Mouse (Mus musculus): ENCODE results near the gene Gfra1. TPM values are rescaled to one million over a fixed set of nuclear protein-coding genes. Genes with fewer than 3 reads are reported as not detected.

Gene Gfra1
- polyA plus RNA-seq, 2 experiments = 19.5 to 19.9 TPM

DNA sequence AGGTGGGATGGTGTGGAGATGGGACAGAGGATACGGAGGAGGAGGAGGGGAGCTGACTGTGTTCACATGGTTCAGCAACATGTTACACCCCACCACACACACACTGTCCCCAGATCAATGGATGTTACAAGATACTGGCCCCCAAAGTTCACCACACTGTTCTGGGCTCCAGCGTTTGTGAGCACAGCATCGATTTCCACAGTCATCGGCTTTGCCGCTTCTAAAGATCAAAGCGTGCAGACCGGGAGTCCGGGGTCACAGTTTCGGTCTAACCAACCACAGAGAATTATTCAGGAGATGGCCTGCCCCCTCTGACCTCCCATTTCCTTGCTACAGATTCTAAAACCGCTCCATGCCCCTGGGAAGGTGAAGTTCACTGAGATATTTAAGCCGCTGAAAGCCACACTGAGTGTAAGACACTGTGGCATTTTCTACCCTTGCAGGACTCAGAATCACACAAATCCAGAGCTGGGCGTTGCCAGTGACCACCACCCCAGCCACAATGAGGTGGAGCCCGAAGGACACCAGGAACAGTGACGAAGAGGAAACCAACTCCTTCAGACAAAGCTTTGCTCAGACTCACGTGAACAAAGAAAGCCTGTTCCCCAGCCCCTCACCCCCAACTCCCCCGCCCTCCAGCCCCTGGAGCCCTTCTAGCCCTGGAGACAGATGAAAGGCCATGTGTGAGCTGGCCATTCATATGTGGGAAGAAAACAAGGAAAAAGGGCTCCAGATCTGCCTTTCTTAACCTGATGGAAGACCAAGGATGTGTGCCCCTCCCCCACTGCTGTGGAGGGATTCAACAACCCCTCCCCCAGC lies 59.7 kb downstream of the Gfra1 start:
- Histone ChIP-seq H3K9me3 (ENCODE audit: control insufficient read depth, low read length) (no peaks in the 10 kb centered on the region), H3K27me3 (ENCODE audit: control insufficient read depth, insufficient read depth, low read length) (no peaks in the 10 kb centered on the region), H3K4me2 (replicated peaks; ENCODE audit: low read depth, low read length, severe bottlenecking) (no peak overlapping the region; the same call in 1 of the 2 replicates), H3K36me3 (ENCODE audit: control insufficient read depth, insufficient read depth, low read length) (no peaks in the 10 kb centered on the region), H3K9ac (ENCODE audit: low read depth, low read length, severe bottlenecking) (no peak overlapping the region), H3K4me1 (ENCODE audit: control insufficient read depth, insufficient read depth, low read length) (peaks cover 14% of the 10 kb centered on the region), H3K4me3 (replicated peaks; ENCODE audit: low read length) (no peak overlapping the region), H3K27ac (replicated peaks; ENCODE audit: low read depth, low read length) (no peak overlapping the region)
- WGBS = 61% methylated on average over 16 of the region's 16 CpGs
- DNase-seq (ENCODE audit: low spot score) (no peak), ATAC-seq (ENCODE audit: low FRiP score, low read depth) (no peak)
- no peak for TF ChIP-seq POLR2A (IDR thresholded peaks at IDR 0.05; ENCODE audit: borderline replicate concordance, extremely low read depth, insufficient read depth, insufficient read length)

GRCm38 (mm10) chr19:58393121-58393520 lies 62.6 kb downstream of the Gfra1 start:
- DNase-seq (ENCODE audit: low spot score) (no peak), ATAC-seq (ENCODE audit: low FRiP score, low read depth) (no peak)
- no peak overlapping the region for H3K9ac ChIP-seq (ENCODE audit: low read depth, low read length, severe bottlenecking)
- 91% methylated on average over 7 of the region's 7 CpGs for WGBS
- no peak overlapping the region for H3K4me3 ChIP-seq (replicated peaks; ENCODE audit: low read length)
- TF ChIP-seq POLR2A (IDR thresholded peaks at IDR 0.05; ENCODE audit: borderline replicate concordance, extremely low read depth, insufficient read depth, insufficient read length) = no peak
- H3K9me3 ChIP-seq (ENCODE audit: control insufficient read depth, low read length) = no peaks in the 10 kb centered on the region
- no peaks in the 10 kb centered on the region for H3K36me3 ChIP-seq (ENCODE audit: control insufficient read depth, insufficient read depth, low read length)
- no peak overlapping the region for H3K4me2 ChIP-seq (replicated peaks; ENCODE audit: low read depth, low read length, severe bottlenecking)
- H3K4me1 ChIP-seq (ENCODE audit: control insufficient read depth, insufficient read depth, low read length) = peaks cover 8% of the 10 kb centered on the region
- no peak overlapping the region for H3K27ac ChIP-seq (replicated peaks; ENCODE audit: low read depth, low read length)
- H3K27me3 ChIP-seq (ENCODE audit: control insufficient read depth, insufficient read depth, low read length) = no peaks in the 10 kb centered on the region

- Histone ChIP-seq H3K27me3 (ENCODE audit: control insufficient read depth, insufficient read depth, low read length) (no peaks in the 10 kb centered on the region), H3K4me1 (ENCODE audit: control insufficient read depth, insufficient read depth, low read length) (peaks cover 8% of the 10 kb centered on the region), H3K4me2 (replicated peaks; ENCODE audit: low read depth, low read length, severe bottlenecking) (no peak overlapping the region), H3K4me3 (replicated peaks; ENCODE audit: low read length) (no peak overlapping the region), H3K36me3 (ENCODE audit: control insufficient read depth, insufficient read depth, low read length) (no peaks in the 10 kb centered on the region), H3K27ac (replicated peaks; ENCODE audit: low read depth, low read length) (no peak overlapping the region), H3K9me3 (ENCODE audit: control insufficient read depth, low read length) (no peaks in the 10 kb centered on the region), H3K9ac (ENCODE audit: low read depth, low read length, severe bottlenecking) (no peak overlapping the region)
- no peak for ATAC-seq (ENCODE audit: low FRiP score, low read depth)
- 81% methylated on average over 5 of the region's 5 CpGs for WGBS
- no peak for TF ChIP-seq POLR2A (IDR thresholded peaks at IDR 0.05; ENCODE audit: borderline replicate concordance, extremely low read depth, insufficient read depth, insufficient read length)
- no peak for DNase-seq (ENCODE audit: low spot score)
These were observed 63.9 kb downstream of the Gfra1 start for GRCm38 (mm10) chr19:58391796-58392195.

GRCm38 (mm10) chr19:58389466-58389865 lies 66.2 kb downstream of the Gfra1 start:
- no peaks in the 10 kb centered on the region for H3K27me3 ChIP-seq (ENCODE audit: control insufficient read depth, insufficient read depth, low read length)
- no peak overlapping the region for H3K4me3 ChIP-seq (replicated peaks; ENCODE audit: low read length)
- no peak overlapping the region for H3K27ac ChIP-seq (replicated peaks; ENCODE audit: low read depth, low read length)
- no peaks in the 10 kb centered on the region for H3K9me3 ChIP-seq (ENCODE audit: control insufficient read depth, low read length)
- no peak for TF ChIP-seq POLR2A (IDR thresholded peaks at IDR 0.05; ENCODE audit: borderline replicate concordance, extremely low read depth, insufficient read depth, insufficient read length)
- 89% methylated on average over 8 of the region's 8 CpGs for WGBS
- no peaks in the 10 kb centered on the region for H3K36me3 ChIP-seq (ENCODE audit: control insufficient read depth, insufficient read depth, low read length)
- no peak for ATAC-seq (ENCODE audit: low FRiP score, low read depth)
- H3K4me1 ChIP-seq (ENCODE audit: control insufficient read depth, insufficient read depth, low read length) = no peaks in the 10 kb centered on the region
- H3K4me2 ChIP-seq (replicated peaks; ENCODE audit: low read depth, low read length, severe bottlenecking) = no peak overlapping the region
- DNase-seq (ENCODE audit: low spot score) = no peak
- no peak overlapping the region for H3K9ac ChIP-seq (ENCODE audit: low read depth, low read length, severe bottlenecking)

DNA sequence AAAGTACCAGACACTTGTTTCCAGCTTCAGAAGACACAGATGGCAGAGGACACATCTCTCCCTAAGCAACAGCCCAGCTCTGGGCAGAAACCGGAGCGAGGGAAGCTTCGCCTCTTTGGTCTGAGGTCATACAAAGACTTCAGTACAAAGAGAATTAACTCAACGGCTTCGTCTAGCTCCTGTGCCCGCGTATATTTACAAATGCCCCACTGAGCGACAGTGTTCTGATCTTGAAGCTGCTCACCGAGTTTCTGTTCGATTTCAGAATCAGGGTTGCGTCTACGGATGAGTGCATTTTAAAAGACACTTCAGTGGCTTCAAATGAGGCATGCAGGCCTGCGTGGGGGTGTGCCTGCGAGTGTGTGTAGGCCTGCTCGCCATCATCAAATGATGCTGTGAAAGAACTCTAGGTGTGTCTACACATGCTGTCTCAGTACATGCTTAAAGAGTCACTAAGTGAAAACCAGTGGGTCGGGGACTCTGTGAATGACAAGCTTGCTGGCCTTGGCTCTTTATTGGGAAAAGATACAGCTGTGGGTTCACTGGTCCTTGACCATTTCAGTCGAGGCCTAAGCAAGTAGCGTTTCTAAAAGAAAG lies 66.8 kb downstream of the Gfra1 start:
- H3K4me2 ChIP-seq (replicated peaks; ENCODE audit: low read depth, low read length, severe bottlenecking) = no peak overlapping the region

More for the DNA sequence above, 66.8 kb downstream of the Gfra1 start:
- ATAC-seq (ENCODE audit: low FRiP score, low read depth) = no peak
- no peaks in the 10 kb centered on the region for H3K4me1 ChIP-seq (ENCODE audit: control insufficient read depth, insufficient read depth, low read length)
- TF ChIP-seq POLR2A (IDR thresholded peaks at IDR 0.05; ENCODE audit: borderline replicate concordance, extremely low read depth, insufficient read depth, insufficient read length) = no peak
- H3K4me3 ChIP-seq (replicated peaks; ENCODE audit: low read length) = no peak overlapping the region
- WGBS = 88% methylated on average over 18 of the region's 18 CpGs
- DNase-seq (ENCODE audit: low spot score) = no peak
- H3K27me3 ChIP-seq (ENCODE audit: control insufficient read depth, insufficient read depth, low read length) = no peaks in the 10 kb centered on the region
- H3K36me3 ChIP-seq (ENCODE audit: control insufficient read depth, insufficient read depth, low read length) = no peaks in the 10 kb centered on the region
- no peak overlapping the region for H3K27ac ChIP-seq (replicated peaks; ENCODE audit: low read depth, low read length)
- no peak overlapping the region for H3K9ac ChIP-seq (ENCODE audit: low read depth, low read length, severe bottlenecking)
- H3K9me3 ChIP-seq (ENCODE audit: control insufficient read depth, low read length) = no peaks in the 10 kb centered on the region

Data from limb, embryonic 14.5 days (tissue).